Mouse (Mus musculus): Measurements from ENCODE around the gene Tlx3. TPM values are rescaled to one million over a fixed set of nuclear protein-coding genes. Genes with fewer than 3 reads are reported as not detected.

The Tlx3 gene
- polyA plus RNA-seq, 1 experiment = not detected

- Histone ChIP-seq H3K4me1 (ENCODE audit: control insufficient read depth, insufficient read depth, insufficient read length, low read length) (peaks cover 7% of the 10 kb centered on the region; the same call in 1 of the 2 replicates), H3K4me3 (ENCODE audit: low read depth, low read length) (no peak overlapping the region), H3K27ac (ENCODE audit: insufficient read depth, low read depth, low read length) (no peak overlapping the region), H3K36me3 (ENCODE audit: control insufficient read depth, insufficient read depth, low read length) (no peaks in the 10 kb centered on the region), H3K27me3 (ENCODE audit: control insufficient read depth, insufficient read depth, low read length) (peaks cover 76% of the 10 kb centered on the region)
- TF ChIP-seq CTCF (IDR thresholded peaks at IDR 0.05; ENCODE audit: extremely low read depth, insufficient read length, insufficient replicate concordance, low read depth, low read length) (no peak), POLR2A (IDR thresholded peaks at IDR 0.05; ENCODE audit: low read depth, low read length) (no peak)
- 47% methylated on average over 15 of the region's 15 CpGs for WGBS
Measured at GRCm38 (mm10) chr11:33197673-33198072, 5.7 kb downstream of the Tlx3 start.

GRCm38 (mm10) chr11:33197133-33197514 is 6.3 kb downstream of the Tlx3 start:
- Histone ChIP-seq H3K27ac (ENCODE audit: insufficient read depth, low read depth, low read length) (no peak overlapping the region), H3K36me3 (ENCODE audit: control insufficient read depth, insufficient read depth, low read length) (no peaks in the 10 kb centered on the region), H3K4me1 (ENCODE audit: control insufficient read depth, insufficient read depth, insufficient read length, low read length) (peaks cover 5% of the 10 kb centered on the region; the same call in 1 of the 2 replicates), H3K27me3 (ENCODE audit: control insufficient read depth, insufficient read depth, low read length) (peaks cover 70% of the 10 kb centered on the region), H3K4me3 (ENCODE audit: low read depth, low read length) (no peak overlapping the region)
- 61% methylated on average over 13 of the region's 13 CpGs for WGBS
- TF ChIP-seq POLR2A (IDR thresholded peaks at IDR 0.05; ENCODE audit: low read depth, low read length) = no peak
- no peak for TF ChIP-seq CTCF (IDR thresholded peaks at IDR 0.05; ENCODE audit: extremely low read depth, insufficient read length, insufficient replicate concordance, low read depth, low read length)

- WGBS = 25% methylated on average over 24 of the region's 24 CpGs
- Histone ChIP-seq H3K4me1 (ENCODE audit: control insufficient read depth, insufficient read depth, insufficient read length, low read length) (peaks cover 4% of the 10 kb centered on the region; the same call in 1 of the 2 replicates), H3K36me3 (ENCODE audit: control insufficient read depth, insufficient read depth, low read length) (no peaks in the 10 kb centered on the region), H3K27ac (ENCODE audit: insufficient read depth, low read depth, low read length) (no peak overlapping the region), H3K4me3 (ENCODE audit: low read depth, low read length) (no peak overlapping the region), H3K27me3 (ENCODE audit: control insufficient read depth, insufficient read depth, low read length) (peaks cover 65% of the 10 kb centered on the region)
- TF ChIP-seq POLR2A (IDR thresholded peaks at IDR 0.05; ENCODE audit: low read depth, low read length) = no peak
- TF ChIP-seq CTCF (IDR thresholded peaks at IDR 0.05; ENCODE audit: extremely low read depth, insufficient read length, insufficient replicate concordance, low read depth, low read length) = no peak
Measured at GRCm38 (mm10) chr11:33196447-33197132, 6.8 kb downstream of the Tlx3 start.

GRCm38 (mm10) chr11:33195531-33196446 is 7.6 kb downstream of the Tlx3 start:
- no peak for TF ChIP-seq CTCF (IDR thresholded peaks at IDR 0.05; ENCODE audit: extremely low read depth, insufficient read length, insufficient replicate concordance, low read depth, low read length)
- no peak for TF ChIP-seq POLR2A (IDR thresholded peaks at IDR 0.05; ENCODE audit: low read depth, low read length)
- Histone ChIP-seq H3K36me3 (ENCODE audit: control insufficient read depth, insufficient read depth, low read length) (no peaks in the 10 kb centered on the region), H3K4me3 (ENCODE audit: low read depth, low read length) (no peak overlapping the region), H3K4me1 (ENCODE audit: control insufficient read depth, insufficient read depth, insufficient read length, low read length) (no peaks in the 10 kb centered on the region), H3K27me3 (ENCODE audit: control insufficient read depth, insufficient read depth, low read length) (peaks cover 57% of the 10 kb centered on the region), H3K27ac (ENCODE audit: insufficient read depth, low read depth, low read length) (no peak overlapping the region)
- 12% methylated on average over 25 of the region's 25 CpGs for WGBS

- Histone ChIP-seq H3K27me3 (ENCODE audit: control insufficient read depth, insufficient read depth, low read length) (peaks cover 49% of the 10 kb centered on the region), H3K36me3 (ENCODE audit: control insufficient read depth, insufficient read depth, low read length) (no peaks in the 10 kb centered on the region), H3K27ac (ENCODE audit: insufficient read depth, low read depth, low read length) (no peak overlapping the region), H3K4me1 (ENCODE audit: control insufficient read depth, insufficient read depth, insufficient read length, low read length) (no peaks in the 10 kb centered on the region), H3K4me3 (ENCODE audit: low read depth, low read length) (no peak overlapping the region)
- WGBS = 41% methylated on average over 7 of the region's 7 CpGs
- TF ChIP-seq CTCF (IDR thresholded peaks at IDR 0.05; ENCODE audit: extremely low read depth, insufficient read length, insufficient replicate concordance, low read depth, low read length) (no peak), POLR2A (IDR thresholded peaks at IDR 0.05; ENCODE audit: low read depth, low read length) (no peak)
Measured at GRCm38 (mm10) chr11:33195061-33195460, 8.3 kb downstream of the Tlx3 start.

- TF ChIP-seq CTCF (IDR thresholded peaks at IDR 0.05; ENCODE audit: extremely low read depth, insufficient read length, insufficient replicate concordance, low read depth, low read length) (no peak), POLR2A (IDR thresholded peaks at IDR 0.05; ENCODE audit: low read depth, low read length) (no peak)
- peaks cover 36% of the 10 kb centered on the region for H3K27me3 ChIP-seq (ENCODE audit: control insufficient read depth, insufficient read depth, low read length)
Measured at GRCm38 (mm10) chr11:33193695-33194094, 9.7 kb downstream of the Tlx3 start.

GRCm38 (mm10) chr11:33181804-33182203 is 21.6 kb downstream of the Tlx3 start:
- no peak for TF ChIP-seq POLR2A (IDR thresholded peaks at IDR 0.05; ENCODE audit: low read depth, low read length)
- Histone ChIP-seq H3K36me3 (ENCODE audit: control insufficient read depth, insufficient read depth, low read length) (no peaks in the 10 kb centered on the region), H3K4me3 (ENCODE audit: low read depth, low read length) (no peak overlapping the region), H3K27me3 (ENCODE audit: control insufficient read depth, insufficient read depth, low read length) (no peaks in the 10 kb centered on the region), H3K27ac (ENCODE audit: insufficient read depth, low read depth, low read length) (no peak overlapping the region), H3K4me1 (ENCODE audit: control insufficient read depth, insufficient read depth, insufficient read length, low read length) (no peaks in the 10 kb centered on the region)
- 80% methylated on average over 3 of the region's 3 CpGs for WGBS

More at GRCm38 (mm10) chr11:33193695-33194094, 9.7 kb downstream of the Tlx3 start:
- H3K4me3 ChIP-seq (ENCODE audit: low read depth, low read length) = no peak overlapping the region
- H3K36me3 ChIP-seq (ENCODE audit: control insufficient read depth, insufficient read depth, low read length) = no peaks in the 10 kb centered on the region
- H3K27ac ChIP-seq (ENCODE audit: insufficient read depth, low read depth, low read length) = no peak overlapping the region
- WGBS = 9% methylated on average over 12 of the region's 12 CpGs
- no peaks in the 10 kb centered on the region for H3K4me1 ChIP-seq (ENCODE audit: control insufficient read depth, insufficient read depth, insufficient read length, low read length)
